17 mouse cellular contexts compared by ENCODE assay signal in the genomic region with DNA sequence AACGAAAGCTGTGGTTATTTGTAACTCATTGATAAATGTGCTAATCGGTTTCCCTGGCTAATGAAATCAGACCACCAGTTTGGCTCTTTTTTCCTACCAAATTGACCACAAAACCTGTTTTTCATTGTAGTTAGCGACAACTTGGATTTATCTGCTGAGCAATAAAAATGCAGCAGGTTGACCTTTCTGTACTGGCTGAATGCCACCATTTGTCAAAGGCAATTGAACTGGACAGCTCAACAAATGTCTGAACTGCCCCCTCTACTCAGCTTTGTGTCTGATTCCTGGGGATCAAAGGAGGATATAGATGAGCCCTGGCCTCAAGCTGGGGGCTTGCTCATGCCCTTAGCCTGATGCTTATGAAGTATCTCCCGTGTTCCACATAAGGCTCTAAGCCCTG.
DNase-seq lines count a peak whose midpoint lies in the region; ATAC-seq lines count a peak whose summit lies in the region.
"Had no signal": no experiment of that assay in that cellular context is flagged by ENCODE, and none has a peak within 500 bp of the region (broad histone marks: within the 10 kb centered on the region; RNA-seq: fewer than 3 reads in every experiment).

No protein-coding gene starts in this region.

- peak; percentile 70; the same call in 1 of the 2 replicates for ATAC-seq in midbrain, embryonic 11.5 days (ENCODE audit: low FRiP score)
- no peak for ATAC-seq in midbrain, embryonic 16.5 days
- ATAC-seq in forebrain, embryonic 15.5 days (replicated peaks): no peak
- ATAC-seq: lung, postnatal 0 days had no signal

- H3K9me3 ChIP-seq in midbrain, embryonic 11.5 days (ENCODE audit: control insufficient read depth, low read length): no peaks in the 10 kb centered on the region
- H3K9me3 ChIP-seq in midbrain, embryonic 16.5 days (replicated peaks; ENCODE audit: control insufficient read depth, low read length, poor library complexity, severe bottlenecking): no peaks in the 10 kb centered on the region
- H3K9me3 ChIP-seq in forebrain, embryonic 15.5 days: no peaks in the 10 kb centered on the region
- H3K9me3 ChIP-seq: kidney, embryonic 15.5 days; limb, embryonic 15.5 days had no signal

- H3K27ac ChIP-seq in midbrain, embryonic 11.5 days (ENCODE audit: low read depth, low read length): no peak overlapping the region
- H3K27ac ChIP-seq in midbrain, embryonic 16.5 days (ENCODE audit: low read length): no peak overlapping the region
- no peak overlapping the region for H3K27ac ChIP-seq in forebrain, embryonic 15.5 days (replicated peaks)
- H3K27ac ChIP-seq: heart, adult 2 months; kidney, embryonic 15.5 days; limb, embryonic 15.5 days had no signal

- DNase-seq in cerebellum, postnatal 10 days: peak; percentile 56 to 60
- no peak for DNase-seq in cerebellum, adult 11-12 months
- DNase-seq in midbrain, embryonic 11.5 days (ENCODE audit: low spot score, missing footprints): peak; percentile 93
- DNase-seq in forelimb bud, embryonic 11.5 days (ENCODE audit: low read depth, low spot score): peak; percentile 46
- peak; percentile 20 for DNase-seq in yolk sac, embryonic 10.5 days (ENCODE audit: low spot score)
- no peak for DNase-seq in gastrocnemius, postnatal 4 days (ENCODE audit: low spot score in 2 of 2)
- DNase-seq: cerebellum, adult 18-20 months; heart, adult 2 months; heart, postnatal 36 days; layer of hippocampus, adult 9-11 months; thymus, adult 18-20 months had no signal

- no peak overlapping the region for H3K4me3 ChIP-seq in midbrain, embryonic 11.5 days (ENCODE audit: low read depth, low read length)
- no peak overlapping the region for H3K4me3 ChIP-seq in midbrain, embryonic 16.5 days (ENCODE audit: low read depth, low read length)
- H3K4me3 ChIP-seq in forebrain, embryonic 15.5 days: no peak overlapping the region
- H3K4me3 ChIP-seq: heart, adult 2 months; kidney, embryonic 15.5 days; limb, embryonic 15.5 days had no signal

- peaks cover 56% of the 10 kb centered on the region for H3K27me3 ChIP-seq in midbrain, embryonic 11.5 days (ENCODE audit: control insufficient read depth, insufficient read depth, low read length)
- H3K27me3 ChIP-seq in midbrain, embryonic 16.5 days (ENCODE audit: control insufficient read depth, insufficient read depth, low read depth, low read length): peaks cover 10% of the 10 kb centered on the region; the same call in 1 of the 2 replicates
- H3K27me3 ChIP-seq in forebrain, embryonic 15.5 days: no peaks in the 10 kb centered on the region
- H3K27me3 ChIP-seq: kidney, embryonic 15.5 days; limb, embryonic 15.5 days had no signal

- 16% methylated on average over 4 of the region's 4 CpGs for WGBS in midbrain, embryonic 11.5 days
- WGBS in midbrain, embryonic 16.5 days: 9% methylated on average over 4 of the region's 4 CpGs
- WGBS in forebrain, embryonic 15.5 days: 10% methylated on average over 4 of the region's 4 CpGs

- no peaks in the 10 kb centered on the region for H3K36me3 ChIP-seq in midbrain, embryonic 11.5 days (ENCODE audit: control insufficient read depth, insufficient read depth, low read length)
- no peaks in the 10 kb centered on the region for H3K36me3 ChIP-seq in midbrain, embryonic 16.5 days (ENCODE audit: control insufficient read depth, insufficient read depth, low read length)
- no peaks in the 10 kb centered on the region for H3K36me3 ChIP-seq in forebrain, embryonic 15.5 days
- H3K36me3 ChIP-seq: G1E; kidney, embryonic 15.5 days; limb, embryonic 15.5 days had no signal

- no peak overlapping the region for H3K4me2 ChIP-seq in midbrain, embryonic 11.5 days
- H3K4me2 ChIP-seq in midbrain, embryonic 16.5 days (ENCODE audit: low read length): no peak overlapping the region
- H3K4me2 ChIP-seq in forebrain, embryonic 15.5 days (replicated peaks): no peak overlapping the region
- H3K4me2 ChIP-seq: kidney, embryonic 15.5 days; limb, embryonic 15.5 days had no signal

- H3K9ac ChIP-seq in midbrain, embryonic 11.5 days (ENCODE audit: low read length): no peak overlapping the region
- H3K9ac ChIP-seq in midbrain, embryonic 16.5 days (ENCODE audit: low read depth, low read length): no peak overlapping the region
- H3K9ac ChIP-seq in forebrain, embryonic 15.5 days (replicated peaks): no peak overlapping the region
- H3K9ac ChIP-seq: kidney, embryonic 15.5 days; limb, embryonic 15.5 days had no signal

- peaks cover 8% of the 10 kb centered on the region; the same call in 1 of the 2 replicates for H3K4me1 ChIP-seq in midbrain, embryonic 11.5 days (ENCODE audit: control insufficient read depth, insufficient read depth, low read length)
- peaks cover 9% of the 10 kb centered on the region for H3K4me1 ChIP-seq in midbrain, embryonic 16.5 days (ENCODE audit: control insufficient read depth, insufficient read depth, low read length)
- H3K4me1 ChIP-seq in forebrain, embryonic 15.5 days: no peaks in the 10 kb centered on the region

Comparison
In these comparisons a context has a peak if more than half of its experiments do, and no peak if none do; other contexts are left out.
1. DNase-seq: peak in cerebellum, postnatal 10 days (2 of 2), midbrain, embryonic 11.5 days (single experiment), forelimb bud, embryonic 11.5 days (single experiment) and yolk sac, embryonic 10.5 days (single experiment); none in cerebellum, adult 11-12 months (single experiment) and gastrocnemius, postnatal 4 days (0 of 2).